Mouse (Mus musculus) spleen, postnatal 36 days (tissue): ENCODE data around the gene Ifnl3.
A peak's percentile ranks its signal among the peaks of the same experiment; 100 is the strongest.

Experiments used
- DNase-seq, 2 experiments: peaks; one replicate each; pipeline ENCODE4 v3.0.0; 2022; ENCODE audit warnings: low spot score in 2 of 2, mixed read lengths in 1 of 2

The Ifnl3 gene

DNA sequence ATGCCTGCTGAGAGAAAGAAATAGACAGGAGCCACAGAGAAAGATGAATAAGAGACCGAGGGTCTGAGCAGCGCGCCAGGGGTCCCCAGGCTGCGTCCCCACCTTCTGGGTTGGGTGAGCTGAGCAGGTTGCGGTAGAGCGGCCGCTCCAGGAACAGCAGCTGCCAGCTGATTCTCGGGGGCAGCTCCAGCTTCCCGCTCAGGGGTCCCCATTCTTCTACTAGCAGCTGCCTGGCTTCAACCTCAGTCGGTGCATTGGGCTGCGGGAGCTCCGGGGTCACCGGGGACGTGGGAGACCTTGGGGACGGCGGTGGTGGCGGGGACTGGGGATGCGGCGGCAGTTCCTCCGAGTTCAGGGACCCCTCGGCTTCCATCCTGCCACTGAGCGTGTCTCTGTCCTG lies 24.0 kb downstream of the Ifnl3 start:
- DNase-seq = no peak

- no peak for DNase-seq
These were observed 24.5 kb downstream of the Ifnl3 start, which contains the start of gene Nccrp1 for GRCm38 (mm10) chr7:28547154-28547553. TSS of gene Nccrp1 (minus strand) at chr7:28547254.

- no peak for DNase-seq
These were observed 25.0 kb downstream of the Ifnl3 start for GRCm38 (mm10) chr7:28547628-28548027.

- no peak for DNase-seq
These were observed 30.4 kb downstream of the Ifnl3 start for GRCm38 (mm10) chr7:28553076-28553475.

DNA sequence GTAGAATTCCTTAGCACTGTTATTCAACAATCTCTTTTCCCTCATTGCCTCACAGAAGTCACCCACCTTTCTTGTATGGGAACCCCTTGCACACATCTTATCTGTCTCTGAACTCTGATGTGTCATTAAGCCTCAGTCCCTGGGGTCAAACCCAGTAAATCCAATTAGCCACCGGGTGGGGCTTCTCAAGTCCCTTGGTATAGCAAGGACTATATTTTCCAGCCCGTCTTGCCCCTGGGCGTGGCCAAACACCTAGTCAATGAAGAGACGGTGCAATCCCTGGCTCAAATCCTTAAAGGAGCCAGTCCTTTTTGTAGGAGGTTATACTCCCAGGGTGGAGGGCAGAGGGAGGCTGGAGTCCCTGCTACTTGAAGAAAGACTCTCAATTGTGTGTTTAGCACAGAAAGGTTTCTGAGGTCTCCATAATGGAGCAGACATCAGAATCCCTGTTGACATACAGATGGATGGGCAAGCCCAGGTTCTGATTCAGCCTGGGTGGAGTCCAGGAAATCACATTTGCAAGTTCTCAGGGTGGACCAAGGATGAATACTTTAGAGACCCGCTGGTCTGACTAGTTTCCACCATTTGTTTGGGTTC lies 33.4 kb downstream of the Ifnl3 start:
- DNase-seq = no peak

DNA sequence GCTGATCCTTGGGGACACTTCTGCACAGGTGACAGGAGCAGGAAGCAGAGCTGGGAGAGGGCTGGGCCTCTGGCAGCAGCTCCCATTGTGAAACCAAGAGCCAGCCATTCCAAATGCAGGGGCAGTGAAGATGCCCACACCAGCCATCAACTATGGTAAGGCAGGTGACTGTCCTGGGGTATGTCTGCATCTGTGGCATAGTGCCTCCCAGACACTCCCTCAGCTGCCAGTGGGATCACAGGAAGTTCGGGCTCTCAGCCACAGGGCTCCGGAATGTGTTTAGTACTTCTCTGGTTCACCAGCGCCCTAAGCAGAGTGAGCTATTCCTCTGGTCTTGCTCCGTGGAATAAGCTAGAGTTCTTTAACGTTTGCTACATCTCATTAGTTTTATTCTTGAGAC lies 34.4 kb downstream of the Ifnl3 start:
- no peak for DNase-seq

GRCm38 (mm10) chr7:28557708-28558107 lies 35.1 kb downstream of the Ifnl3 start:
- peak in 1 of 2 experiments; percentile 32 for DNase-seq

- DNase-seq = no peak
These were observed 35.9 kb downstream of the Ifnl3 start for GRCm38 (mm10) chr7:28558486-28558885.

- no peak for DNase-seq
These were observed 38.2 kb downstream of the Ifnl3 start for GRCm38 (mm10) chr7:28560856-28561255.

- DNase-seq = no peak
These were observed 39.3 kb downstream of the Ifnl3 start for GRCm38 (mm10) chr7:28561967-28562366.

- no peak for DNase-seq
These were observed 39.7 kb downstream of the Ifnl3 start for GRCm38 (mm10) chr7:28562371-28562770.

- no peak for DNase-seq
These were observed 40.3 kb downstream of the Ifnl3 start for GRCm38 (mm10) chr7:28562951-28563350.

- DNase-seq = no peak
These were observed 42.8 kb downstream of the Ifnl3 start for GRCm38 (mm10) chr7:28565407-28565806.

GRCm38 (mm10) chr7:28567539-28567938 lies 44.9 kb downstream of the Ifnl3 start:
- no peak for DNase-seq

- peak; percentile 55 to 61 for DNase-seq
These were observed 45.6 kb downstream of the Ifnl3 start for GRCm38 (mm10) chr7:28568253-28568652.

DNA sequence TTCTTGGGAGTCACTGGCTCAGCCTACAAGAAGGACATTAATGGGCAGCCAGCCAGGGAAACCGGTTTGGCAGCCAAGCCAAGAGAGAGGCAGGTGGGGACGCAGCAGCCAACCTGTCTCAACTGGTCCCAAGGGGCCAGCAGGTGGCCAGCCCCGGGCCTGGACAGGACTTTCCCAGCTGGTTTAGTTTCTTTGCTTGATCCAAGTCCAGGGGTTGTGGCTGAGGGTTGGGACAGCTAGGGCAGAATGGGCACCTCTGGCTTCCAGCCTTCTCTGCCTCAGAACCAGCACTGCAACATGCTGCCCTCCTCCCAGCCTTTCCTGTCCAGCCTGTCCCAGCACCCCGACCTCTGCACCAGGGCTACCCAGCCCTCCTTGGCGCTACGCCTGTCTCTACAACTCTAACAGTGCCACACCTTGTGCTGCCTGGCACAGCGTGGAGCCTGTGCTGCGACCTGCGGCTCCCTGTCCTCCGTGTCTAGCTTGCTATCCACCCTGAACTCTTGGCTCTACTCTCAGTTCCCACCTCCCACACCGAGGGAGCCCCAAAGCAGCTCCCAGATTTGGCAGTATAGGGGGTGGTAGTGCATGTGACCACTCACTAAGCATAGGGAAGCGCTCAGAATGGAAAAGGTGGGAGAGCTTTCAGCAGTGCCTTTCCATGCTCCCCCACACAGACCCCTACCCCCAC lies 47.8 kb downstream of the Ifnl3 start:
- no peak for DNase-seq

DNA sequence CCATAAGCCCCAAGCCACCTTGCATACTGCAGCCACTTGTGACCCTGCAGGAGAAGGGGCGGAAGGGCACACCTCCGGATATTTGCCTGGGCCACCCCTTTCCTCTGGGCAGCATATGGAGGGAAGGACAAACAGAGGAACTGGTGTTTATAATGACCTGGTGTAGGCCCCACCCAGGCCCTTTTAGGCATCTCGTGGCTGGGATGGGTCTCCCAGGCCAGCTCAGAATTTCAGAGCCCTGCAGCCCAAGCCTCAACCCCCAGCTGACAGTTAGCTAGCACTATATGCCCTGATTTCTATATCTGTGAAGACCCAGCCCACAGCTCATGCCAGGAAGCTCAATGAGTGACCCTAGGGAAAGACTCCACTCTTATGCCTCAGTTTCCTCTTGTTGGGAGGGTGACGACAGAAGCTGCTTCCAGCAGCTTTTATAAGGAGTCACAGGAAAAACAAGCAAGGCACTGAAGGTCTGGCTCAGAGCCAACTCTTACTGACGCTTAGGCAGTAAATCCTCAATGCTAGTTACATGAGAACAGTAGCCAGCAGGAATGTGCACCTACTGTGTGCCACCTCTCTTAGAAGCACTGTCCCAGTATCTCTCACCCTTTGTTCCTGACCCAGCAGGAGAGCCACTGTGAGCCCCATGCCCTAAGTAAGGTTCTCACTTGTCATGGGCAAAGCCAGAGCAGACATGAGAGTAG lies 48.5 kb downstream of the Ifnl3 start:
- DNase-seq = no peak

- no peak for DNase-seq
These were observed 50.1 kb downstream of the Ifnl3 start for GRCm38 (mm10) chr7:28572689-28573088.

GRCm38 (mm10) chr7:28573236-28573635 lies 50.6 kb downstream of the Ifnl3 start:
- DNase-seq = no peak
